17 mouse cellular contexts compared by ENCODE assay signal in the genomic region with DNA sequence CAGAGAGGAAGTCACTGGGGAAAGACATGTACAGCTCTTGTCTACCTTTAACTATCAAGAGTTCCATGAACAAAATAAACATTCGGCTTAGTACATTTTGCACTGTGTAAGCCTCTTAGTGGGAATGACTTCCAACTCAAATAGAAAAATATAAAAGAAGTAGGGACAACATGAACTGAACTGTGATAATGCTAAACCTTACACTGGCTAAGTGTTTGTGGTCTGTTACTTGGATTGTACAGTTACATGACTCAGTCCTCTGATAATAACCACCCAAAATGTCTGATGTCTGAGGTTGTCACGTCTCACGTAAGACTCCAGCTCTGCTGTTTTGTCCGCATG.
DNase-seq lines count a peak whose midpoint lies in the region; ATAC-seq lines count a peak whose summit lies in the region.
"Had no signal": no experiment of that assay in that cellular context is flagged by ENCODE, and none has a peak within 500 bp of the region (broad histone marks: within the 10 kb centered on the region; RNA-seq: fewer than 3 reads in every experiment).

No protein-coding gene starts in this region.

- no peak overlapping the region for H3K4me3 ChIP-seq in embryonic facial prominence, embryonic 14.5 days (ENCODE audit: low read depth, low read length)
- H3K4me3 ChIP-seq in embryonic facial prominence, embryonic 10.5 days = no peak overlapping the region
- no peak overlapping the region for H3K4me3 ChIP-seq in heart, embryonic 13.5 days
- no peak overlapping the region for H3K4me3 ChIP-seq in lung, embryonic 16.5 days (ENCODE audit: low read length)
- no peak overlapping the region for H3K4me3 ChIP-seq in stomach, embryonic 15.5 days (replicated peaks)
- H3K4me3 ChIP-seq: kidney, embryonic 15.5 days; megakaryocyte, embryonic 14.5 days had no signal

- DNase-seq in embryonic facial prominence, embryonic 14.5 days (ENCODE audit: low spot score) = no peak
- DNase-seq in embryonic facial prominence, embryonic 10.5 days (ENCODE audit: low spot score) = no peak
- no peak for DNase-seq in heart, adult 8-10 months (ENCODE audit: low spot score)
- no peak for DNase-seq in lung, postnatal 10 days
- DNase-seq in adipocyte (ENCODE audit: low spot score) = no peak
- DNase-seq: adrenal gland, postnatal 14 days; cerebellum, adult 8-10 months; gastrocnemius, postnatal 14 days; spleen, adult 18-20 months; thymus, postnatal 36 days had no signal

- H3K36me3 ChIP-seq in embryonic facial prominence, embryonic 14.5 days (ENCODE audit: control insufficient read depth, insufficient read depth, low read length) = no peaks in the 10 kb centered on the region
- H3K36me3 ChIP-seq in embryonic facial prominence, embryonic 10.5 days (replicated peaks) = no peaks in the 10 kb centered on the region
- H3K36me3 ChIP-seq in heart, embryonic 13.5 days = no peaks in the 10 kb centered on the region
- no peaks in the 10 kb centered on the region for H3K36me3 ChIP-seq in lung, embryonic 16.5 days (ENCODE audit: control insufficient read depth, insufficient read depth, low read length)
- H3K36me3 ChIP-seq in stomach, embryonic 15.5 days = no peaks in the 10 kb centered on the region
- H3K36me3 ChIP-seq: kidney, embryonic 15.5 days had no signal

- peaks cover 3% of the 10 kb centered on the region; the same call in 1 of the 2 replicates for H3K4me1 ChIP-seq in embryonic facial prominence, embryonic 14.5 days (ENCODE audit: control insufficient read depth, insufficient read depth, low read length)
- no peaks in the 10 kb centered on the region for H3K4me1 ChIP-seq in embryonic facial prominence, embryonic 10.5 days
- peaks cover 17% of the 10 kb centered on the region; the same call in 1 of the 2 replicates for H3K4me1 ChIP-seq in heart, embryonic 13.5 days
- no peaks in the 10 kb centered on the region; the same call in 1 of the 2 replicates for H3K4me1 ChIP-seq in lung, embryonic 16.5 days (replicated peaks; ENCODE audit: control insufficient read depth, insufficient read depth, low read length)
- no peaks in the 10 kb centered on the region for H3K4me1 ChIP-seq in stomach, embryonic 15.5 days
- H3K4me1 ChIP-seq: kidney, embryonic 15.5 days; megakaryocyte, embryonic 14.5 days had no signal

- H3K4me2 ChIP-seq in embryonic facial prominence, embryonic 14.5 days (ENCODE audit: low read depth, low read length) = no peak overlapping the region
- H3K4me2 ChIP-seq in heart, embryonic 13.5 days = 0 out of 2 replicates have a peak overlapping the region, but pooled peaks have one; percentile 11
- no peak overlapping the region for H3K4me2 ChIP-seq in lung, embryonic 16.5 days (ENCODE audit: low read depth, low read length)
- peak overlapping the region; percentile 4; the same call in 1 of the 2 replicates for H3K4me2 ChIP-seq in stomach, embryonic 15.5 days
- H3K4me2 ChIP-seq: kidney, embryonic 15.5 days had no signal

- 87% methylated on average over 4 of the region's 4 CpGs for WGBS in embryonic facial prominence, embryonic 14.5 days
- 91% methylated on average over 4 of the region's 4 CpGs for WGBS in embryonic facial prominence, embryonic 10.5 days
- 62% methylated on average over 4 of the region's 4 CpGs for WGBS in heart, embryonic 13.5 days
- WGBS in lung, embryonic 16.5 days = 57% methylated on average over 4 of the region's 4 CpGs
- WGBS in stomach, embryonic 15.5 days = 78% methylated on average over 4 of the region's 4 CpGs

- no peak overlapping the region for H3K9ac ChIP-seq in embryonic facial prominence, embryonic 14.5 days (ENCODE audit: low read depth, low read length)
- H3K9ac ChIP-seq in heart, embryonic 13.5 days = no peak overlapping the region
- H3K9ac ChIP-seq in lung, embryonic 16.5 days (ENCODE audit: low read length) = no peak overlapping the region
- no peak overlapping the region for H3K9ac ChIP-seq in stomach, embryonic 15.5 days
- H3K9ac ChIP-seq: kidney, embryonic 15.5 days; liver, embryonic 14.5 days had no signal

- H3K9me3 ChIP-seq in embryonic facial prominence, embryonic 14.5 days (ENCODE audit: control insufficient read depth, low read length) = no peaks in the 10 kb centered on the region
- H3K9me3 ChIP-seq in embryonic facial prominence, embryonic 10.5 days = no peaks in the 10 kb centered on the region
- no peaks in the 10 kb centered on the region; the same call in 1 of the 2 replicates for H3K9me3 ChIP-seq in heart, embryonic 13.5 days
- H3K9me3 ChIP-seq in lung, embryonic 16.5 days (ENCODE audit: control insufficient read depth, low read length) = no peaks in the 10 kb centered on the region
- H3K9me3 ChIP-seq in stomach, embryonic 15.5 days = no peaks in the 10 kb centered on the region
- H3K9me3 ChIP-seq: kidney, embryonic 15.5 days had no signal

- H3K27ac ChIP-seq in embryonic facial prominence, embryonic 14.5 days (replicated peaks; ENCODE audit: low read depth, low read length) = 0 out of 2 replicates have a peak overlapping the region, but pooled peaks have one; percentile 13
- H3K27ac ChIP-seq in embryonic facial prominence, embryonic 10.5 days (replicated peaks) = no peak overlapping the region
- peak overlapping the region; percentile 76 for H3K27ac ChIP-seq in heart, embryonic 13.5 days (replicated peaks)
- H3K27ac ChIP-seq in lung, embryonic 16.5 days (ENCODE audit: low read length) = peak overlapping the region; percentile 50
- peak overlapping the region; percentile 60; the same call in 1 of the 2 replicates for H3K27ac ChIP-seq in stomach, embryonic 15.5 days
- H3K27ac ChIP-seq: liver, embryonic 14.5 days had no signal

- no peak for ATAC-seq in embryonic facial prominence, embryonic 14.5 days (ENCODE audit: low read depth)
- no peak for ATAC-seq in heart, embryonic 13.5 days (ENCODE audit: extremely low read depth, insufficient number of reproducible peaks, low FRiP score, low TSS enrichment)
- no peak; the same call in 1 of the 2 replicates for ATAC-seq in lung, embryonic 16.5 days (ENCODE audit: low read depth)
- ATAC-seq in stomach, embryonic 15.5 days (ENCODE audit: insufficient read depth, low FRiP score, low read depth) = no peak; the same call in 1 of the 2 replicates

- H3K27me3 ChIP-seq in embryonic facial prominence, embryonic 14.5 days (replicated peaks; ENCODE audit: control insufficient read depth, insufficient read depth, low read length) = no peaks in the 10 kb centered on the region
- H3K27me3 ChIP-seq in embryonic facial prominence, embryonic 10.5 days (replicated peaks; ENCODE audit: low read depth, poor library complexity, severe bottlenecking) = no peaks in the 10 kb centered on the region
- no peaks in the 10 kb centered on the region for H3K27me3 ChIP-seq in heart, embryonic 13.5 days (replicated peaks)
- no peaks in the 10 kb centered on the region for H3K27me3 ChIP-seq in lung, embryonic 16.5 days (ENCODE audit: control insufficient read depth, insufficient read depth, low read depth, low read length)
- no peaks in the 10 kb centered on the region for H3K27me3 ChIP-seq in stomach, embryonic 15.5 days (replicated peaks)
- H3K27me3 ChIP-seq: CH12.LX; kidney, embryonic 15.5 days; megakaryocyte, embryonic 14.5 days had no signal

Comparison
In these comparisons a context has a peak if more than half of its experiments do, and no peak if none do; other contexts are left out.
1. H3K4me2 ChIP-seq: peak in heart, embryonic 13.5 days (single experiment) and stomach, embryonic 15.5 days (single experiment); none in embryonic facial prominence, embryonic 14.5 days (single experiment) and lung, embryonic 16.5 days (single experiment).